ENCODE assay signal across 8 mouse cellular contexts in genomic region chr4:137795611-137796557, GRCm38 (mm10). TPM values are rescaled to one million over a fixed set of nuclear protein-coding genes. Genes with fewer than 3 reads are reported as not detected.
DNase-seq lines count a peak whose midpoint lies in the region; ATAC-seq and TF ChIP-seq lines count a peak whose summit lies in the region.

TSS of gene Alpl (minus strand) at chr4:137796384.

- peaks cover 33% of the 10 kb centered on the region for H3K4me1 ChIP-seq in embryonic facial prominence, embryonic 12.5 days
- peaks cover 13% of the 10 kb centered on the region for H3K4me1 ChIP-seq in heart, embryonic 11.5 days (ENCODE audit: control insufficient read depth, insufficient read depth, low read length)
- peaks cover 21% of the 10 kb centered on the region for H3K4me1 ChIP-seq in kidney, embryonic 15.5 days
- no peaks in the 10 kb centered on the region; the same call in 1 of the 2 replicates for H3K4me1 ChIP-seq in liver, embryonic 16.5 days (ENCODE audit: control insufficient read depth, low read depth, low read length)

- peak; percentile 90 for DNase-seq in adrenal gland, postnatal 10 days
- DNase-seq in ovary, postnatal 14 days (ENCODE audit: low spot score) = peak; percentile 75
- DNase-seq in thymus, postnatal 14 days = peak; percentile 73

- WGBS in embryonic facial prominence, embryonic 12.5 days = under 1% methylated on average over 77 of the region's 78 CpGs
- 2% methylated on average over 75 of the region's 78 CpGs for WGBS in heart, embryonic 11.5 days (ENCODE audit: insufficient replicate concordance)
- under 1% methylated on average over 72 of the region's 78 CpGs for WGBS in kidney, embryonic 15.5 days
- WGBS in liver, embryonic 16.5 days (ENCODE audit: insufficient replicate concordance) = 2% methylated on average over 75 of the region's 78 CpGs

- H3K79me2 ChIP-seq in C2C12 (ENCODE audit: control insufficient read depth, insufficient read depth) = no peaks in the 10 kb centered on the region

- peak; percentile 57 for ATAC-seq in embryonic facial prominence, embryonic 12.5 days (ENCODE audit: insufficient number of reproducible peaks, insufficient read depth, low FRiP score, low TSS enrichment)
- peak; percentile 70; the same call in 1 of the 2 replicates for ATAC-seq in heart, embryonic 11.5 days (replicated peaks; ENCODE audit: insufficient number of reproducible peaks, low FRiP score, low TSS enrichment)
- peak; percentile 78 for ATAC-seq in kidney, embryonic 15.5 days (replicated peaks; ENCODE audit: low FRiP score)
- peak; percentile 63 for ATAC-seq in liver, embryonic 16.5 days (ENCODE audit: low read depth)

- TF ChIP-seq CTCF in C2C12 (IDR thresholded peaks at IDR 0.05; ENCODE audit: control insufficient read depth, insufficient read depth, insufficient read length) = peak; percentile 92

- no peaks in the 10 kb centered on the region for H3K9me3 ChIP-seq in embryonic facial prominence, embryonic 12.5 days
- H3K9me3 ChIP-seq in heart, embryonic 11.5 days (replicated peaks; ENCODE audit: control insufficient read depth, low read length) = no peaks in the 10 kb centered on the region
- H3K9me3 ChIP-seq in kidney, embryonic 15.5 days (replicated peaks) = no peaks in the 10 kb centered on the region
- no peaks in the 10 kb centered on the region for H3K9me3 ChIP-seq in liver, embryonic 16.5 days (replicated peaks; ENCODE audit: control insufficient read depth, low read length)

- H3K4me2 ChIP-seq in embryonic facial prominence, embryonic 12.5 days (replicated peaks) = peak within 1 kb of the TSS; percentile 92
- H3K4me2 ChIP-seq in heart, embryonic 11.5 days = peak within 1 kb of the TSS; percentile 90
- peak within 1 kb of the TSS; percentile 94 for H3K4me2 ChIP-seq in kidney, embryonic 15.5 days
- peak within 1 kb of the TSS; percentile 51 for H3K4me2 ChIP-seq in liver, embryonic 16.5 days (ENCODE audit: low read depth, low read length)

- peaks cover 49% of the 10 kb centered on the region for H3K27me3 ChIP-seq in C2C12 (ENCODE audit: control insufficient read depth, insufficient read depth, insufficient read length)
- H3K27me3 ChIP-seq in embryonic facial prominence, embryonic 12.5 days = peaks cover 33% of the 10 kb centered on the region
- peaks cover 30% of the 10 kb centered on the region for H3K27me3 ChIP-seq in heart, embryonic 11.5 days (ENCODE audit: control insufficient read depth, insufficient read depth, low read length)
- H3K27me3 ChIP-seq in kidney, embryonic 15.5 days = peaks cover 45% of the 10 kb centered on the region
- H3K27me3 ChIP-seq in liver, embryonic 16.5 days (ENCODE audit: control insufficient read depth, insufficient read depth, low read depth, low read length) = peaks cover 41% of the 10 kb centered on the region

- H3K9ac ChIP-seq in embryonic facial prominence, embryonic 12.5 days = peak within 1 kb of the TSS; percentile 50
- 0 out of 2 replicates have a peak within 1 kb of the TSS, but pooled peaks have one; percentile 28 for H3K9ac ChIP-seq in heart, embryonic 11.5 days (ENCODE audit: low read depth, low read length)
- peak within 1 kb of the TSS; percentile 23 for H3K9ac ChIP-seq in kidney, embryonic 15.5 days
- peak within 1 kb of the TSS; percentile 42 for H3K9ac ChIP-seq in liver, embryonic 16.5 days (ENCODE audit: low read depth, low read length)

- H3K79me3 ChIP-seq in C2C12 (ENCODE audit: low read depth) = no peaks in the 10 kb centered on the region

- no peak within 1 kb of the TSS for H3K4me3 ChIP-seq in C2C12 (ENCODE audit: insufficient read depth, poor library complexity, severe bottlenecking)
- peak within 1 kb of the TSS; percentile 44 for H3K4me3 ChIP-seq in embryonic facial prominence, embryonic 12.5 days
- peak within 1 kb of the TSS; percentile 49 for H3K4me3 ChIP-seq in heart, embryonic 11.5 days (ENCODE audit: low read depth, low read length)
- H3K4me3 ChIP-seq in kidney, embryonic 15.5 days (replicated peaks) = peak within 1 kb of the TSS; percentile 49
- peak within 1 kb of the TSS; percentile 52 for H3K4me3 ChIP-seq in liver, embryonic 16.5 days (ENCODE audit: low read depth, low read length)

- no peak within 1 kb of the TSS for H3ac ChIP-seq in C2C12 (ENCODE audit: control insufficient read depth, insufficient read length, low read depth)

- H3K36me3 ChIP-seq in C2C12 (ENCODE audit: control insufficient read depth, insufficient read depth) = no peaks in the 10 kb centered on the region
- no peaks in the 10 kb centered on the region for H3K36me3 ChIP-seq in embryonic facial prominence, embryonic 12.5 days
- H3K36me3 ChIP-seq in heart, embryonic 11.5 days (ENCODE audit: control insufficient read depth, insufficient read depth, low read length) = no peaks in the 10 kb centered on the region
- H3K36me3 ChIP-seq in kidney, embryonic 15.5 days = no peaks in the 10 kb centered on the region
- H3K36me3 ChIP-seq in liver, embryonic 16.5 days (ENCODE audit: control insufficient read depth, insufficient read depth) = no peaks in the 10 kb centered on the region

- peak within 1 kb of the TSS; percentile 65; the same call in 1 of the 2 replicates for H3K27ac ChIP-seq in embryonic facial prominence, embryonic 12.5 days
- H3K27ac ChIP-seq in heart, embryonic 11.5 days (ENCODE audit: low read depth, low read length) = no peak within 1 kb of the TSS
- H3K27ac ChIP-seq in kidney, embryonic 15.5 days = no peak within 1 kb of the TSS
- no peak within 1 kb of the TSS for H3K27ac ChIP-seq in liver, embryonic 16.5 days (ENCODE audit: low read length)

TF ChIP-seq in C2C12, 6 proteins besides CTCF, POLR2A, EP300 and RAD21:
- TF ChIP-seq USF1 (IDR thresholded peaks at IDR 0.05; ENCODE audit: low read depth) (no peak), MYOD1 (IDR thresholded peaks at IDR 0.05; ENCODE audit: control insufficient read depth, insufficient read length, low read depth) (no peak), CEBPB (IDR thresholded peaks at IDR 0.05; ENCODE audit: low read depth) (no peak), MYOG (IDR thresholded peaks at IDR 0.05; ENCODE audit: control insufficient read depth, extremely low read depth, insufficient read length) (no peak), MAX (IDR thresholded peaks at IDR 0.05) (no peak), FOSL1 (IDR thresholded peaks at IDR 0.05; ENCODE audit: insufficient read depth, low read length, poor library complexity, severe bottlenecking) (no peak)

RNA-seq across cellular contexts. Expression of gene Alpl, which starts in this region (rescaled TPM):
- 0.13 TPM for polyA plus RNA-seq in C2C12 (2012; fragmentation: generic; extraction: Trizol)
- 10 to 100 TPM; 11.5 to 19.7 TPM for total RNA-seq in adrenal gland, postnatal 10 days (2021)
- polyA plus RNA-seq in embryonic facial prominence, embryonic 12.5 days (2016; fragmentation: Nextera tagmentation; extraction: Ambion mirVana) = 23.0 and 23.7 TPM in 2 replicates
- 0.86 and 1.2 TPM in 2 replicates for polyA plus RNA-seq in heart, embryonic 11.5 days (2014; fragmentation: Nextera tagmentation; extraction: Ambion mirVana)
- polyA plus RNA-seq in kidney, embryonic 15.5 days (2015; fragmentation: Nextera tagmentation; extraction: Ambion mirVana) = 12.9 and 25.3 TPM in 2 replicates
- polyA plus RNA-seq in liver, embryonic 16.5 days (2015; fragmentation: Nextera tagmentation; extraction: Ambion mirVana) = 11.9 and 15.5 TPM in 2 replicates
